Mouse (Mus musculus): ENCODE results near the gene BC048403. TPM values are rescaled to one million over a fixed set of nuclear protein-coding genes. Genes with fewer than 3 reads are reported as not detected.
A peak's percentile ranks its signal among the peaks of the same experiment; 100 is the strongest.

Gene BC048403
- polyA plus RNA-seq (2014; fragmentation: Nextera tagmentation; extraction: Ambion mirVana) = 2.7 and 2.9 TPM in 2 replicates

- Histone ChIP-seq H3K4me3 (ENCODE audit: low read depth, low read length) (peak within 1 kb of the TSS; percentile 86), H3K36me3 (ENCODE audit: control insufficient read depth, insufficient read depth, low read length) (no peaks in the 10 kb centered on the region), H3K27ac (ENCODE audit: low read depth, low read length) (no peak within 1 kb of the TSS), H3K9me3 (ENCODE audit: control insufficient read depth, low read length) (no peaks in the 10 kb centered on the region), H3K9ac (ENCODE audit: low read length) (peak within 1 kb of the TSS; percentile 68), H3K4me2 (ENCODE audit: low read depth) (peak within 1 kb of the TSS; percentile 96), H3K27me3 (ENCODE audit: control insufficient read depth, insufficient read depth, low read length) (no peaks in the 10 kb centered on the region), H3K4me1 (ENCODE audit: control insufficient read depth, insufficient read depth, low read length) (peaks cover 4% of the 10 kb centered on the region; the same call in 1 of the 2 replicates)
- peak; percentile 90 for DNase-seq (ENCODE audit: low spot score)
- under 1% methylated on average over 46 of the region's 68 CpGs for WGBS
- peak; percentile 91 for ATAC-seq (ENCODE audit: insufficient read depth, low FRiP score, low TSS enrichment)
These were observed at the start of gene BC048403 for GRCm38 (mm10) chr10:121739548-121740505. Gene BC048403 (plus strand): TSS chr10:121739937.

- Histone ChIP-seq H3K27ac (ENCODE audit: low read depth, low read length) (no peak overlapping the region), H3K4me1 (ENCODE audit: control insufficient read depth, insufficient read depth, low read length) (no peaks in the 10 kb centered on the region), H3K9ac (ENCODE audit: low read length) (no peak overlapping the region), H3K4me3 (ENCODE audit: low read depth, low read length) (no peak overlapping the region; the same call in 1 of the 2 replicates), H3K27me3 (ENCODE audit: control insufficient read depth, insufficient read depth, low read length) (no peaks in the 10 kb centered on the region), H3K9me3 (ENCODE audit: control insufficient read depth, low read length) (no peaks in the 10 kb centered on the region), H3K36me3 (ENCODE audit: control insufficient read depth, insufficient read depth, low read length) (no peaks in the 10 kb centered on the region), H3K4me2 (ENCODE audit: low read depth) (0 out of 2 replicates have a peak overlapping the region, but pooled peaks have one; percentile 10)
- DNase-seq (ENCODE audit: low spot score) (no peak), ATAC-seq (ENCODE audit: insufficient read depth, low FRiP score, low TSS enrichment) (no peak)
- WGBS = 55% methylated on average over 18 of the region's 18 CpGs
These were observed 46.7 kb upstream of the BC048403 start for GRCm38 (mm10) chr10:121692944-121693579.

- WGBS = 82% methylated on average over 11 of the region's 11 CpGs
- Histone ChIP-seq H3K27ac (ENCODE audit: low read depth, low read length) (no peak overlapping the region), H3K4me3 (ENCODE audit: low read depth, low read length) (no peak overlapping the region), H3K9ac (ENCODE audit: low read length) (no peak overlapping the region), H3K36me3 (ENCODE audit: control insufficient read depth, insufficient read depth, low read length) (no peaks in the 10 kb centered on the region), H3K27me3 (ENCODE audit: control insufficient read depth, insufficient read depth, low read length) (no peaks in the 10 kb centered on the region), H3K4me1 (ENCODE audit: control insufficient read depth, insufficient read depth, low read length) (no peaks in the 10 kb centered on the region), H3K9me3 (ENCODE audit: control insufficient read depth, low read length) (no peaks in the 10 kb centered on the region), H3K4me2 (ENCODE audit: low read depth) (no peak overlapping the region)
- no peak for ATAC-seq (ENCODE audit: insufficient read depth, low FRiP score, low TSS enrichment)
- DNase-seq (ENCODE audit: low spot score) = no peak
These were observed 45.2 kb upstream of the BC048403 start for GRCm38 (mm10) chr10:121694567-121694966.

- 69% methylated on average over 11 of the region's 11 CpGs for WGBS
- no peak overlapping the region for H3K4me3 ChIP-seq (ENCODE audit: low read depth, low read length)
- DNase-seq (ENCODE audit: low spot score) (peak; percentile 60), ATAC-seq (ENCODE audit: insufficient read depth, low FRiP score, low TSS enrichment) (0 out of 2 replicates have a peak, but pooled peaks have one; percentile 13)
- H3K27me3 ChIP-seq (ENCODE audit: control insufficient read depth, insufficient read depth, low read length) = no peaks in the 10 kb centered on the region
- H3K27ac ChIP-seq (ENCODE audit: low read depth, low read length) = no peak overlapping the region
- no peak overlapping the region for H3K9ac ChIP-seq (ENCODE audit: low read length)
- no peaks in the 10 kb centered on the region for H3K9me3 ChIP-seq (ENCODE audit: control insufficient read depth, low read length)
- no peaks in the 10 kb centered on the region for H3K4me1 ChIP-seq (ENCODE audit: control insufficient read depth, insufficient read depth, low read length)
- H3K4me2 ChIP-seq (ENCODE audit: low read depth) = no peak overlapping the region
- H3K36me3 ChIP-seq (ENCODE audit: control insufficient read depth, insufficient read depth, low read length) = no peaks in the 10 kb centered on the region
These were observed 38.2 kb upstream of the BC048403 start for GRCm38 (mm10) chr10:121701296-121702248.

GRCm38 (mm10) chr10:121703619-121704018 is 36.1 kb upstream of the BC048403 start:
- no peak overlapping the region for H3K9ac ChIP-seq (ENCODE audit: low read length)
- DNase-seq (ENCODE audit: low spot score) = no peak
- WGBS = 86% methylated on average over 6 of the region's 6 CpGs

GRCm38 (mm10) chr10:121704871-121705270 is 34.9 kb upstream of the BC048403 start:
- DNase-seq (ENCODE audit: low spot score) (no peak), ATAC-seq (ENCODE audit: insufficient read depth, low FRiP score, low TSS enrichment) (no peak)
- Histone ChIP-seq H3K9ac (ENCODE audit: low read length) (no peak overlapping the region), H3K27ac (ENCODE audit: low read depth, low read length) (no peak overlapping the region), H3K4me1 (ENCODE audit: control insufficient read depth, insufficient read depth, low read length) (no peaks in the 10 kb centered on the region), H3K27me3 (ENCODE audit: control insufficient read depth, insufficient read depth, low read length) (no peaks in the 10 kb centered on the region), H3K9me3 (ENCODE audit: control insufficient read depth, low read length) (no peaks in the 10 kb centered on the region), H3K4me2 (ENCODE audit: low read depth) (no peak overlapping the region), H3K4me3 (ENCODE audit: low read depth, low read length) (no peak overlapping the region), H3K36me3 (ENCODE audit: control insufficient read depth, insufficient read depth, low read length) (no peaks in the 10 kb centered on the region)
- 92% methylated on average over 6 of the region's 6 CpGs for WGBS

More at GRCm38 (mm10) chr10:121703619-121704018, 36.1 kb upstream of the BC048403 start:
- no peaks in the 10 kb centered on the region for H3K9me3 ChIP-seq (ENCODE audit: control insufficient read depth, low read length)
- H3K4me1 ChIP-seq (ENCODE audit: control insufficient read depth, insufficient read depth, low read length) = no peaks in the 10 kb centered on the region
- no peak overlapping the region for H3K4me2 ChIP-seq (ENCODE audit: low read depth)
- ATAC-seq (ENCODE audit: insufficient read depth, low FRiP score, low TSS enrichment) = no peak
- no peaks in the 10 kb centered on the region for H3K36me3 ChIP-seq (ENCODE audit: control insufficient read depth, insufficient read depth, low read length)
- H3K4me3 ChIP-seq (ENCODE audit: low read depth, low read length) = no peak overlapping the region
- no peaks in the 10 kb centered on the region for H3K27me3 ChIP-seq (ENCODE audit: control insufficient read depth, insufficient read depth, low read length)
- no peak overlapping the region for H3K27ac ChIP-seq (ENCODE audit: low read depth, low read length)

GRCm38 (mm10) chr10:121705399-121706163 is 34.2 kb upstream of the BC048403 start:
- WGBS = 88% methylated on average over 15 of the region's 15 CpGs
- no peak overlapping the region for H3K4me3 ChIP-seq (ENCODE audit: low read depth, low read length)
- no peak overlapping the region for H3K27ac ChIP-seq (ENCODE audit: low read depth, low read length)

More at GRCm38 (mm10) chr10:121705399-121706163, 34.2 kb upstream of the BC048403 start:
- Histone ChIP-seq H3K9ac (ENCODE audit: low read length) (no peak overlapping the region), H3K4me2 (ENCODE audit: low read depth) (no peak overlapping the region), H3K4me1 (ENCODE audit: control insufficient read depth, insufficient read depth, low read length) (no peaks in the 10 kb centered on the region), H3K36me3 (ENCODE audit: control insufficient read depth, insufficient read depth, low read length) (no peaks in the 10 kb centered on the region), H3K27me3 (ENCODE audit: control insufficient read depth, insufficient read depth, low read length) (no peaks in the 10 kb centered on the region), H3K9me3 (ENCODE audit: control insufficient read depth, low read length) (no peaks in the 10 kb centered on the region)
- ATAC-seq (ENCODE audit: insufficient read depth, low FRiP score, low TSS enrichment) = no peak
- no peak for DNase-seq (ENCODE audit: low spot score)

Data from neural tube, embryonic 11.5 days (tissue).